Mouse (Mus musculus) left cerebral cortex, postnatal 4 days (tissue): ENCODE data around the gene Tas2r126. TPM values are rescaled to one million over a fixed set of nuclear protein-coding genes. Genes with fewer than 3 reads are reported as not detected.
"Not testable (repeated sequence)": the region's sequence is repeated elsewhere in the genome, so short reads cannot be mapped to it uniquely, and the experiment has no call there.

Experiments used
- DNase-seq: peaks from one replicate; pipeline ENCODE4 v3.0.0-alpha.2; 2022
- intact Hi-C: fragments of 180-260 bp; cut with DNase I; formaldehyde crosslinking; loops from one replicate; pipeline ENCODE4 v1.15.1; 2025
- total RNA-seq, 2 experiments: library from RNA; stranded (reverse); gene quantifications; 2 replicates each; pipeline ENCODE4 v1.2.3; 2021

The Tas2r126 gene
- not detected for total RNA-seq

DNA sequence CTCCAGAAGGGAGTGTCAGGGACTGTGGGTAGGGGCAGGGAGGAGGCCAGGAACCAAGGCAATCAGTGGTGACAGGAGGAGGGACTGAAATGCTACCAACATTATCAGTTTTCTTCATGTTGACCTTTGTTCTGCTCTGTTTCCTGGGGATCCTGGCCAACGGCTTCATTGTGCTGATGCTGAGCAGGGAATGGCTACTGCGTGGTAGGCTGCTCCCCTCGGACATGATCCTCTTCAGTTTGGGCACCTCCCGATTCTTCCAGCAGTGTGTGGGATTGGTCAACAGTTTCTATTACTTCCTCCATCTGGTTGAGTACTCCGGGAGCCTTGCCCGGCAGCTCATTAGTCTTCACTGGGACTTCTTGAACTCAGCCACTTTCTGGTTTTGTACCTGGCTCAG is at the start of gene Tas2r126:
Gene Tas2r126 (plus strand): TSS at position 90 of the 400 bp plus-strand sequence.
- no peak for DNase-seq
- intact Hi-C loops, result no loop called here

DNA sequence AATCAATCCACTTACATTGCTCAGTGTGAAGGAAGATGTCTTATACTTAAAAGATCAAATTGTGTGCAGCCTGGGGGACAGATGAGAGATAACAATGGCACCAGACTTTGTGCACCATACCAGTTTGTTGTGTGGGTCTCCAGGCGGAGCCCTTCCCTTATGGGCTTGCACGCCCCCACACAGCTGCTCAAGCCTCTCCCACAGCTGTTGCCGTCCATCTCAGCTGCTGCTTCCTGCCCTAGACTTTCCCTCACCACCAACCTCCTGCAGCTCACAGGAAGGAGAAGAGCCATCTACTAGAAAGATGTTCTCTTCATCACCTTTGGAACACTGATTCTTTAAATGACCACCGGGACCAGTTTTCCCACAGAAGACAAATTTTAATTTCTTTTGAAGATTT is 48.7 kb upstream of the Tas2r126 start:
- DNase-seq, result no peak
- intact Hi-C loops, result no loop called here

DNA sequence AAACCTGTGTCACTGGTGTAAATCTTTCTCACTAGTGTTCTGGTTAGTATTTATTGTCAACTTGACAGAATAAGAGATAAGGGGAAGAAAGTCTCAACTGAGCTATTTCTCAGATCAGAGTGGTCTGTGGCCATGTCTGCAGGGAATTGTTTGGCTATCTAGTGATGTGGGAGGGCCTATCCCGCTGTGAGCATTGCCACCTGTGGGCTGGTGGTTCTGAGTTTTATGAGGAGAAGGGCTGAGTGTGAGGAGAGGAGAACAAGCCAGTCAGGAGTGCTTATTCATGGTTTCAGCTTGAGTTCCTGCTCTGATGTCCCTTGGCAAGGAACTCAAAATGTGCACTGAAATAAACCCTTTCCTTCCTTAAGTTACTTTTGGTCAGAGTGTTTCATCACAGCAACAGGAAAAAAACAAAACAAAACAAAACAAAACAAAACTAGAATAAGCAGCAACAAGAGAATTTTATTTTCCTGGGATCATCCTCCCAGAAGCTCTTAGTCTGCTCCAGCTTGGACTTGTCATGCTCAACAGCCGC is 42.5 kb upstream of the Tas2r126 start:
- DNase-seq, result no peak
- intact Hi-C loops, result no loop called here

DNA sequence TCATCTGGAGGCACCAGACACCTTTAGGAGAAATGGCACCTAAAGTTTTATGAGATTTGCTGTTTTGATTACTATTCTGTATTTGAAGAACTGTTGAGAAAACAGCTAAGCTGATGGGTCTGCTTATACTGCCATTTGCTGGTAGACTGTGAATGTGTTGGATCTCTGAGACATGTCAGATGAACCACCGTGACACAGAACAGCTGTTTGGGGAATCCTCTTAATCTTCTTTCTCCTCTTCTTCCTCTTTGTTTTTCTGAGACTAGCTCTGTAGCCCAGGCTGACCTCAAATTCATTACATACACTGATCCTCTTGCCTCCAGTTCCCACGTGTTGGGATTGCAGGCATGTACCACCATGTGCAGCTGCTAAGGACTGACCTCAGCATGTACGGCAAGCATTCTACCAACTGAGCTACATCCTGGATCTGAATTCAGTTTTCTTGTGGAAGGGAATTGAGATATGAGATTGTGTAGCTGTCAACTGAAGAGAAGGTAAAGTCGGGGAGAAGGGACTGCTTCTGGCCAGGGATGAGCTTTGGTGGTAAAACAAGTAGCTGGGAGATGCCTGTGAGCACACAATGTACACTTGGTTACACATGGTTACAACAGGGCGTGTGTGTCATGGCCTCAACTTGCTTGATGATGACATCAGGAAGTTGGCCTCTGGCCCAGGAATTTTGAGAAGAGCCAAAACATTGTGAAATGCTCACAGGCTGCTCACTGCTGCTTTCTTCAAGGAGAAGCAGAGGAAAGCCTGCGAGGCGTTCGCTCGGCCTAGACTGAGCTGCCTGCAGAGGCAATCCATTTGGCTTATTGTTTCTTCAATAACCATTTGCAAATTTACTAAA is 38.1 kb upstream of the Tas2r126 start:
- peak; percentile 31 for DNase-seq
- intact Hi-C loops, result no loop called here

DNA sequence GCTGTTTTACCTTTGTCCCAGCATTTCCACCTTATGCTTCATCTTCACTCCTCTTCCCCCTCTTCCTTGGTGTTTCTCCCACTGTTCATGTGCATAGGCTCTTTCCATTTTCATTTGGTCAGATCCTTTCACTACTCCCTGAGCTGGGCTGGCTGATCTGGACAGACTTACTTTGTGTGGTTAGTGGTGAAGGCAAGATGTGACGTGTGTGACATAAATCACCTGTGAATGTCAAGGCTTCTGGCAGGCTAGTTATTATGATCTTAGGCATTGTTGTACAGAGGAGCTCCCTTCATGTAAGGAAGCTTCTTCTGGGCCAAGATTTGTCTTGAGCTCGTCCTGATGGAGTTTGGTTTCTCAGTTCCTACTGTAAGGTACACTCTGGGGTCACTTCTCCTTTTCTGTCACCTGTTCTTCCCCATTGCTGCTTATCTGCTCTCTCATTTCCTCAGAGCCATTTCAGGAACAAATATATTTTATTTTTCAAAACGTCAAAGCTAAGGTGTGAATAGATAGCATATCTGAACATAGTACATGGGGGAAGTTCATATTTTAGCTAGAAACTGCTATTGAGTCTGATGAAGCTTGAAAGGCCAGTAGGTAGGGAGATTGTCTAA is 37.2 kb upstream of the Tas2r126 start:
- DNase-seq, result no peak
- intact Hi-C loops, result no loop called here

DNA sequence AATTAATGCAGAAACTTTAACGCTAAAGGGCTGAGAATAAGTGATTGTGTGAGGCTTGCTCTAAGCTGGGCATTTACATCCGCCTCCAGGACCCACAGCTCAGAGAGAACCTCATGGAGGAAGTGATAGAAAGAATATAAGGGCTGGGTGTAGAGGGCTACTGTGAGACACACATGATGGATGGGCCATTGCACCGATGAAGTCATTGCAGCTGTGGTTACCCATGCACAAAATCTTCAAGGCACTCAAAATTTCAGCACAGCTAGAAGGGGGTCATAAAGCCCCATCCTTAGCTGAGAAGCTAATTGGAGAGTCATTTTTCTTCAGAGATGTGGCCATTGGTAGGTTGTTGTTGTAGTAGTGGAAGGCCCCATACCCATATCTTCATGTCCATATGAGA is 36.0 kb upstream of the Tas2r126 start:
- DNase-seq, result no peak
- intact Hi-C loops, result no loop called here

DNA sequence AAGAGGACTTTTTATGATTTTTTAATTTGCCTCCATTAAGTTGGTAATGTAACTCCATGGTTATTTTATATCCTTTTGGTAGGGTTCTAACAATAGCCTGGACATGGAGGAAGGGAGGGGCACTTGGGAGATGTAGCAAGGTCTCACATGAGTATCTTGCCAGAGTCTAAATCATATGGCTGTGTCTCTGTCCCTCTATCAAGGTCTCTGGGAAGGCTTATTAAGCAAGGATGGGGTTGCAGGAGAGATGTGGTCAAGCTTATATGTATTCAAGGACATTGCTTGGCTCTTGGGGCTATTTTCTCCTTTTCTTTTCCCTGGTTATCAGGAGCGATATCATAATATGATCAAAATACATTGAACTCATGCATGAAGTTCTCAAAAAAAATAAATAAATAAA is 35.3 kb upstream of the Tas2r126 start:
- DNase-seq, result no peak
- intact Hi-C loops, result no loop called here

DNA sequence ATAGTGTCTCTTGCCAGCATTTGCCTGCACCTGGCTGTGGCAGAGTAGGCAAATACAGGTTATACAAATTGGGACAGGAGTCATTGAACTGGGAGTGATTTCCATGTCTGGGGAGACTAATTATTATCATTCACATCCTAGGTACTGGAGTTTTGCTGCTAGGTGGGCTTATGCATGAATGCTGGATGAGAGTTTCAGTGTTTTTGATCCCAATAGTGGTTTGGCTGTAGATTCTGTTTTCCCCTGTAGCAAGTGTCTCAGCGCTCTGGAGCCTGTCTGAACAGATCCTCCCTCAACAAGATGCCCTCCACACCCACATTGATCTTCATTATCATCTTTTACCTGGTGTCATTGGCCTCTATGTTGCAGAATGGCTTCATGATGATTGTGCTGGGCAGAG is 34.4 kb upstream of the Tas2r126 start, which contains the start of gene Tas2r143:
Gene Tas2r143 (plus strand): TSS at position 301 of the 400 bp plus-strand sequence.
- no peak for DNase-seq
- intact Hi-C loops, result no loop called here

DNA sequence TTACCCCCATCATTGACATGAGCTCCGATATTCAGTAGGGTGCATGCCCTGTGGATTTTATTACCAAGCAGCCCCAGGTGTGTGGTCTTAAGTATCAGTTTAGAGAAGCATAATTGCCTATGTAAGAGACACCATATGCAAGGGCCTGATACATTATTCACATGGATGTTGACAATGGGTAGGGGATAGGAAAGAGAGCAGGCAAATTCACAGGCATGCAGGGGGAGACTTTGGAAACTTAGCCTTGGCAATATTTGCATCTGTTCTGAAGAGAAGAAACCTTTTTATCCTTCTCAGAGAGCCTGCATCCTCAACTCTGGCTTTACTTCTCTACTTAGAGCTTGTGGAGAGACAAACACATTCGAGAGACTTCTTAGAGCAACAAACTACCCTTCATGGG is 29.2 kb upstream of the Tas2r126 start, which contains the start of gene Tas2r135:
Gene Tas2r135 (plus strand): TSS at position 301 of the 400 bp plus-strand sequence.
- intact Hi-C loops, result no loop called here
- DNase-seq, result no peak

DNA sequence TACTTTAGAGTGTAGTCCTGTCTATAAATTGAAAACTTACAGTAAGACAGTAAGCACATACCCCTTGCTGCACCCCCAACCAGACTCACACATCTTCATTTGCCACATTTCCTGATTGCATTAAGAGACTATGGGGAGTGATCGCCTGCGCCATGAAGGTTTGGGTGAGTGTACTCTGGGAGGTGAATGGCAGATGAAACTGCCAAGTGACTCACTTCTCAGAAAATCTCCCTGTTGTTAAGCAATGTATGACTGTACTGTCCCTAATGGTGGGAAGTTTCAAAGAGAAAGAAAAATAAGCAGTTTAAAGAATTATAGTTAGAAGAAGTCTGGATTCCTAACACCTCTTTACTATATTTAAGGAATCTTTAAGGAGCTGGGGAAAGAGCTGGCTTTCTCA is 14.9 kb upstream of the Tas2r126 start:
- DNase-seq, result no peak
- intact Hi-C loops, result no loop called here

DNA sequence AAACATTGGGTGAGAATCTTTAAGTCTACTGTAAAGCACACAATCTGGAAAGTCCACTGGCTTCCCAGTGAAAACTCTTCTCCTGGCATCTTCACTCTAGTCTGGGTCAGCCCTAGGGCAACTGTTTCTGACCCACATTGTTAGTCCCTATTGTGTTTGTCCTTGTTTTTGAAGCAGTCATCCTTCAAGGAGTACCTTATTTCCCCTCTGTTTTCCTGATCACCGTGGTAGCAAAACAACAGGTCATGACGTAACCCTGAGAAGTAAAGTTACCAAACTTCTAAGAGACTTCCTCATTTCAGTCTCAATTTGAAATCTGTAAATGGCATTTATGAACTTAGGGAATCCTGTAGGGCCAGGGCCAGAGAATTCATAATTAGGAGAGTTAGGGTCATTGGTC is 12.9 kb upstream of the Tas2r126 start:
- no peak for DNase-seq
- intact Hi-C loops, result no loop called here

DNA sequence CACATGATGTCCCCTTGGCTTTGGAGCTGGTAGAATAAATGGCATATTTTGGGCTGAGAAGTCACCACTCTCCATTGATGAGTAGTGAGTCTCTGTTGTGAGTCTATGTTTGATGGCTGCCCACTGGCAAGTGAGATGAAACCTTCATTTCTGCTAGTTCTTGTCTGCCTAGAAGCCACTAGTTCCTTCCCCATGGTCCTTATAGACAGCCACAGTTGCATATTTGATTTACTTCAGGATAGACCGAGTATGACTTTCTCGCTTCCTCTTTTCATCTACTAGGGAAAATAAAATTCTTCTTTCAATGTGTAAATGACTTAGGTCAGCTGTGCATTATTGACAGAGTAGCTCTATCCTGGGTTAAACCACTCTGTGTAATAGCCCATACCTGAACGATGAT is 9.9 kb upstream of the Tas2r126 start:
- intact Hi-C loops, result no loop called here

DNA sequence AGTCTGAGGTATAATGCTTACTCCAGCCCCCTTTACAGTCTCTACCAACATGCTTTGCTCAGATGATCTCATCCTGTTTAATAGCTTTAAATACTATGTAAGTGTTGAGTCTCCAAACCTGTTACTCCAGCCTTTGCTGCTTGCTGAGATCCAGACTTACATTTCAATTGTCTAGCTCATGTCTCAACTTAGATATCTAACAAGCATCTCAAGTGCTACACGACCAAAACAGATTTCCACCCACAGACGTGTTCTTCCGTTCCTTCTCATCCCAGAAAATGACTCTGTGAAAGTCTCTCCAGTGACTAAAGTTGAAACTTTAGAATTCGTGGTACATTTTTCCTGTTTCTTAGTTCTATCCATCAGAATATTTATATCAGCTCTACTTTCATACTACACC is 8.0 kb upstream of the Tas2r126 start:
- intact Hi-C loops, result no loop called here
- no peak for DNase-seq

More for the DNA sequence above, 9.9 kb upstream of the Tas2r126 start:
- no peak for DNase-seq

DNA sequence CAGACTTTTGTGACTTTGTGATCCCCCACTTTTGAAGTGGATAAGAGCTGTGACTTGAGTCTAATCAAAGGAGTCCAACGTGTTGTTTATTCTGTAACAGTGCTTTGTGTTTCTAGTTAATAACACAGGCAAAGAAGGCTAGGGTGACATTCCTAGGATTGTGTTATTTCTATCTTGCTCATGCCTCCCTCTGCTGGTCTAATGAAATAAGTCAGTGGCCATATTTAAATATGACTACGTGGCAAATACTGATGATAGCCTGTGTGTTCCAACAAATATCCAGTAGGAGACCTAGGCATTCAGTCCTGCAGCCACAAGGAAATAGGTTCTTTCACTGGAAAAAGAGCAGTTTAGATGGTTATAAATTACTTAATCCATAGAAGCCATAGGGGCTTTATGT is 781 bp upstream of the Tas2r126 start:
- DNase-seq, result no peak
- intact Hi-C loops, result no loop called here

DNA sequence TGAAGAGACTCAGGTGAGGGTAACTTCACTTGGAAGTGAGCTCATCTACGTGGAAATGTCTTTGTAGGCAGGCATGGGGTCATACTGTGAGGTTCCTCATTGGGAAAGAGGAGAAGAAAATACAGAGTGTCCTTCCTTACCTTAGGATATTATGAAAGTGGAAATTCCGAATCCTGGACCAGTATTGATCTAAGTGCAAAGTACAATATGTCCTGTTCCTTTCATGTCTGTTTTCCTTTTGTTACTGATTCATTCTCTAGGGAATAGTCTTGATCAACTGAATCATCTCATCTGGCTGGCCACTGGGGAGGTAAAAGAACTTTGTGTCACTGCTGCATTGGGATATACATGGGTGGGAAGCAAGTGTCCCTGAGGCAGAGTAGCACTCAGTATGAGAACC is 1.2 kb downstream of the Tas2r126 start:
- intact Hi-C loops, result no loop called here
- no peak for DNase-seq

DNA sequence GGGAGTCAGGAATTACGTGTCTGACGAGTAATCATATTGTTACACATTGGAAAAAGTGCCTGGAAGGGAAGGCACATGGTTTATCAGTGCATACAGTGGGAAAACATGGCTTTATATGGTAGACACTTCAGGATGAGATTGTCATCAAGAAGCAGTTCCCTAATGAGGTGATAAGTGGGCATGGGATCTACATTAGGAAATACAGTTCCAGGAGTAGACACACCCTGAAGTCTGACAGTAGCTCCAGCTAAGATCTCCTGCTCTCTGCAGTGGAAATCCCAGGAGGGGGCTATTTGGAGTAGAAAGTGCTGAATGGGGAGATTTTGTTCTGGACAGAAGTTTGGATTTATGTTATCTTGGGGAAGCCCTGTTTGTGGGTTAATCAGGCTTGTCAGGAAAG is 7.1 kb downstream of the Tas2r126 start:
- intact Hi-C loops, result no loop called here
- DNase-seq, result no peak

DNA sequence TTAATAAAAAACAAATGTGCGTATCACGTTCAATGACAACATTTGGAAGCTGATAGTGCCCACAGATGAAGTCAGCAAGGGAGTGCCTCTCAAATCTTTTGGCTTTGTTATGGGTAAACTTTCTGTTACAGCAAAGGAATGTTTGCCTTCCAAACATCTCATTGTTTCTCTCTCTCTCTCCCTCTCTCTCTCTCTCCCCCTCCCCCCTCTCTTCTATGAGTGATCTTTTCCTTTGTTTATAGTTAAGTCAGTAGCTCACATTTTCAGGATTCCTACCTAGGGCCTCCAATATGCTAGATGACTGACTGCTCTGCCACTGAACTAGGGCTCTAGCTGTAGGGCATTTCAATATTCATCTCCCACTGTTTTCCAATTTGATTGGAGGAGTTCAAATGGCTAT is 10.2 kb downstream of the Tas2r126 start:
- no peak for DNase-seq
- intact Hi-C loops, result no loop called here

DNA sequence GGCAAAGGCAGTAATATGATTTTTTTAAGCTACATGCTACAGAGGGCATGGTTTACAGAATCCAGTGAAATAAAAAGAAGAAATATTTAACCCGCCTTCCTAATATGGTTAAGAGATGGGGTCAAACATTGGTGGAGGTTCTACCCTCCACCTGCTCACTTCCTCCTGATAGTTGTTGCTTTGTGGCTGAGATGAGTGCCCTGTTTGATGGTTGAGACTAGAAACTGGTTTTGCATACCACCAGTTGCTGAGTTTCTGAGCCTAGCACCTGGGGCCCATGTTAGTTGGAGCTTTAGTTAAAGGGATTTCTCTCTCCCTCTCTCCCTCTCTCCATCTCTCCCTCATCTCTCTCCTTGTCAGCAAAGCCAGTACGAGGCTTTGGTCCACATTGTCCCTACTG is 13.0 kb downstream of the Tas2r126 start:
- DNase-seq, result no peak
- intact Hi-C loops, result no loop called here

DNA sequence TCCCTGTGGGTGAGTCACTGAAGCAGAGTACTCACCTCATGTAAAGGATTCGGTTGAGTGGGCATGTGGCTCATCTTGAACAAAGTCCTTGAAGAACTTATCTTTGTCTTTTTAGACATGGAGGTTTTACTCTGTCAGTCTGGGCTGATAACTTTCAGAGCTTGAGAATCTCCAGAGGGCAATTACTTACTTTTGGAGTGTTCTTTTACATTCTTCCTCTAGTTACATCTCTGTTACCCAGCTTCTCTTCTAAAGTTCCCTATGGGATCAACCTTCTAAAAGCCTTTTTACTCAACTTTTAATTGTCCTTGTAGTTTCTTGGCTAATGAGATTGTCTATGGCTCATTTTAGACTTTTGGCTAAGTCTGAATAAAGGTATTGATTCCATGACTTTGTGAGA is 30.8 kb downstream of the Tas2r126 start, which contains the start of gene Olfr458:
Gene Olfr458 (minus strand): TSS at position 101 of the 400 bp plus-strand sequence.
- intact Hi-C loops, result no loop called here
- DNase-seq, result no peak

DNA sequence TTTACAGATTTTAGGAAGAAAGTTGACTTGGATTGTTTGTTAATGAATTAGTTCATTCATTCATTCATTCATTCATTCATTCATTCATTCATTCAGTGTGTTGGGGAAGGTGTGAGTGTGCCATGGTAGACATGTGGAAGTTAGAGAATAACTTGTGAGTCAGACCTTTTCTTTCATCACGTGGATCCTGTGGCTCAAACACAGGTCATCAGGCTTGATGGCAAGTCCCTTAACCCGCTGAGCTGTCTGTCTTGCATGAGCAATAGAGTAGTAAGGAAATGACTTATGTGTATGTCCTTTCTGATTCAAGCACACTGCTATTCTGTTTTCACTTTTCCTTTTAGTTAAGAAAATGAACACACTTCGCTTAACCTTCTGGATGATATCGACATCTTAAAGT is 36.2 kb downstream of the Tas2r126 start:
- intact Hi-C loops, result no loop called here
- DNase-seq, result no peak

DNA sequence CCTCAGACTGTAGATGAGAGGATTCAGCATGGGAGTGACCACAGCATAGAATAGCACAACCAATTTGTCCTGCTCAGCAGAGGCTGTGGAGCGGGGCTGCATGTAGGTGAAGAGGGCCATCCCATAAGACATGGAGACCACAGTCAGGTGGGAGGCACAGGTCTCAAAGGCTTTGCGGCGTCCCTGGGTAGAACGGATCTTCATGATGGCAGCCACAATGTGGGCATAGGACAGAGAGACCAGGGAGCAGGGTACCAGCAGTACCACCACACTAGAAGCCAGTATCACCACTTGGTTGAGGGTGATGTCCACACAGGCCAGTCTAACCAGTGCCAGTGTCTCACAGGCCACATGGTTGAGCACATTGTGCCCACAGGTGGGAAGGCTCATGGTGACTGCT is 37.0 kb downstream of the Tas2r126 start:
- intact Hi-C loops, DNase-seq: not testable (repeated sequence)

DNA sequence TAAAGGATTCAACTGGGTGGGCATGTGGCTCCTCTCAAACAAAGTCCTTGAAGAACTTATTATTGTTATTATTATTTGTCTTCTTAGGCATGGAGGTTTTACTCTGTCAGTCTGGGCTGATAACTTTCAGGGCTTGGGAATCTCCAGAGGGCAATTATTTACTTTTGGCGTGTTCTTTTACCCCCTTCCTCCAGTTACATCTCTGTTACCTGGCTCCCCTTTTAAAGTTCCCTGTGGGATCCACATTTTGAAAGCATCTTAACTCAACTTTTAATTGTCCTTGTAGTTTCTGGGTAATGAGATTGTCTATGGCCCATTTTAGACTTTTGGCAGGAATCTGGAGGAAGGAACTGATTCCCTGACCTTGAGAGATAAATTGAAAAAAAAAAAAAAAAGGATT is 41.9 kb downstream of the Tas2r126 start, which contains the start of gene Olfr457:
Gene Olfr457 (minus strand): TSS at position 101 of the 400 bp plus-strand sequence.
- no peak for DNase-seq

More for the DNA sequence above, 41.9 kb downstream of the Tas2r126 start, which contains the start of gene Olfr457:
- intact Hi-C loops, result no loop called here
